Mouse (Mus musculus) kidney, adult 11 months (tissue): Measurements from ENCODE around the gene Dnal4.
"Not testable (repeated sequence)": the region's sequence is repeated elsewhere in the genome, so short reads cannot be mapped to it uniquely, and the experiment has no call there.

Experiments used
- DNase-seq: peaks from one replicate; pipeline ENCODE4 v3.0.0; 2022

The Dnal4 gene

DNA sequence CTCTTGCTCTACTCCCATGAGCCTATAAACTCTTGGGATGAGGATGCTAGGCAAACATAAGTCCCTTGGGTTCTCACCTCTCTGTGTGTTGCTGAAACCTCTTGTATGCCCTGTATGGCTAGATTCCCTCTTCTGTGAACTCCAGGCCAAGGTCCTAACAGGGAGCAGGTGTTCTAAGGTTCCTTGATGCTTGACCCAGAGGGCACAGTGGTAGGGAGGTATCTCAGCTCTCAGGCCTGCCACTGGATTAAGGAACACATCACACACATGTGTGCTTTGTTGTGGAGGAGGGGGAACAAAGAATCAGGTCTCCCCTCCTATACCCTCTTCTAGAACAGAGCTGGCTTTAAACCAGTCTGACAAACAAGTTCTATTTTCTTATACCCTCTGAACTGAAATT is at the start of gene Dnal4:
Dnal4 (minus strand) TSS at position 101 of the 400 bp plus-strand sequence.
- no peak for DNase-seq

- DNase-seq: no peak
Observed at GRCm38 (mm10) chr15:79827061-79827777, 49.6 kb upstream of the Dnal4 start.

GRCm38 (mm10) chr15:79826221-79826935 is 48.7 kb upstream of the Dnal4 start:
- DNase-seq: no peak

DNA sequence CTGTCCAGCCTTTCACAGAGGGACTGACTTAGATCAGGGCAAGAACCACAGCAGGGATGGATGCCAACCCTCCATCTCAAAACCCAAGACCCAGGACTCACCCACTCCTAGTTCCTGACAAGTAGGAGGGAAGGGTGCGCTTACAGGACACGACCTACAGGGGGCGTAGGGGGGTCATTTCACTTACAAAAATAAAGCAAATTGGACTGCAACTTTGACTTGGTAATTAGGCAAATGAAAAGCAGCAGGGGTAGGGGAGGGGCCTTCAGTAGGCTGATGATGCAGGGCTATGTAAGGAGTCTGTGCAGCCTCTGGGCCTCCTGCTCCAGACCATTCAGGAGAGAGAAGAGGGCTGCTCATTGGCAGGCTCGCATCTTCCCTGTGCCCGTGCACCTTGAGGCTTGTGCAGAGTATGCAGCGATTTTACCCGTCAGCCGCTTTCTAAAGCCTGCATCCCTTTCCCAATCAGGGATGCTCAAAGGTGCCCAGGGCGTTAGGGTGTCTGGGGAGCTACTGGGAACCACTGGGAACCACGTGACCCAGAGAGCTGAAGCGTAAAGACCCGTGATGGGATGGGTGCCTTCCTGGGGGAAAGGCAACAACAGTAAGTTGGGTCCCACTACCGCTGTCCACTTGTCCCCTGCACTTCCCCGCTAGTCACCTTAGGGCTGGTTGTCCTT is 47.6 kb upstream of the Dnal4 start:
- DNase-seq: no peak

DNA sequence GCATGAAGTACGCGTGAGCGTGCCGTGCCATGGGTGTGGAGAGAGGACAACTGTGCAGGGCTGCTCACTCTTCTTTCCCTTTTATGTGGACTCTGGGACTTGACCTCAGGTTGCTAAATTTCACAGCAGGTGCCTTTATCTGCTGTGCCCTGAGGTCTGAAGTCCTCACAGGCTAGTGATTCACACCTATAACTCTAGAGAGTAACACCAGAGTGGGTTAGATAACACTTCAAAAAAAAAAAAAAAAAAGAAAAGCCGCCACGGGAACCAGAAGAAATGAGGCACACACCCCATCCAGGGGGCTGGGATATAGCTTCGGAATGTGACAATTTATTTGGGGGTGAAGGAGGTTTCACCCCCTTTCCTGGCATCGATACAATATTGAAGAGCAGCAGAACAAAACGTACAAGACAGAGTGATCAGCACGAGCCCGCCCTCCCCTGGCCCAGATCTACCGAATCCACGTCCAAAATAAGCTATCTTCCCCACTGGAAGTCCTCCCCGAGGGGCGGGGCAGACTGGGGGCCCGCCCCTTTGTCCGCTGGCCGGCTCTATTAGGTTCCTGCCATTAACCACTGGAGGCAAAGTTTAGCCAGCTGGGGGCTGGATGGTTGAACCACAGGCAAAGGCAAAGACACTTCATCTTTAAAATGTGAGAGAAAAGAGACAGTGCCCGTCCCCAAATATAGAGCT is 46.1 kb upstream of the Dnal4 start:
- peak; percentile 34 for DNase-seq

DNA sequence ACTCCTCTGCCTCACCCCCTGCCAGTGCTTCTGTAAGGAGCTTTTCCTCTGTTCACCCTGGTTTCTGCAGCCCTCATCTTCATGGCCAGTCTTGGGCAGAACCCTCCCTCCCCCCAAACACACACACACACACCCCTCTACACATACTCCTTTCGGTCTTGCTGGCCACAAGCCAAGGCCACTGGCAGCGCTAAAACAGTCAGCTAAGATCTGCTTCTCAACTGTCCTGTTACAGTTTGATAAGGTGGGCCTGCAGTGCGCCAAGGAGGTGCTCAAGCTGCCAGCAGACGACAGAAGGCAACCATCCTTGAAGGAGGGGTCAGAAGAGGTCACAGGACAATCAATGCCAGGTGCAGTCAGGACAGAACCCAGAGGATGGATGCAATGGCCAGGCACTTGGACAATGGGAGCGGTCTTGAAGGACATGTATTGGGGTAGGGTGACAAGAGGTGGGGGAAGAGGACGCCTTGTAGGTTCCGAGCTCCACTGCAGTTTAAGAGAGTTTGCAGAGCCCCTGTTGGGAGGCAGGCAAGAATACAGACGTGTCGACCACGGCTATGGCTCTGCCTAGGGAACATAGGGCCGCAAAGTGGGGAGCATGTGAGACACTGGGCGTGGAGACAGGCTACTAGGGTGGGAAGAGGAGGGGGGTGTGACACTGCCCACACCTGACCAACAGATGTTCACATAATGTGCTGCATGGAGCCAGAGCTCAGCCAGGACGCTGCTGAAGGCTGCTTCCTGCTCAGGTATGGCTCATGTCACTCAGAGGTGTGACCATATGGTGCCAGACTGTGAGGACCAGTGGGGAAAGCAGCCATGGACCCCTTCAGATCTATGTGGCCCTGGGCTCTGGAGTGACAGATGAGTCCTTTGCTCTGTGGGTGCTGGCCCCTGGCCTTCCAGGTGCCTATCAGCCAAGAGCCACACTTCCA is 44.9 kb upstream of the Dnal4 start:
- no peak for DNase-seq

DNA sequence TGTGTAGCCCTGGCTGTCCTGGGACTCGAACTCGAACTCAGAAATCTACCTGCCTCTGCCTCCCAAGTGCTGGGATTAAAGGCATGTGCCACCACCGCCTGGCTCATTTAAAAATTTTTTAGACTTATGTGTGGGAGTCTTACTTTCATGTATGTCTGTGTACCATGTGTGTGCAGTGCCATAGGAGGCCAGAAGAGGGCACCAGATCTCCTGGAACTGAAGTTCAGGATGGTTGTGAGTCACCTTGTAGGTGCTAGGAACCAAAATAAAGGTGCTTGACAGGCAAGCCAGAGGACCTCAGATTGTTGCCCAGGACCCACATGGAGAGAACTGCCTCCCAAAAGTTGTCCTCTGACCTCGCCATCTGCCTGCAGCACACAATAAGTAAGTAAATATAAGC is 40.7 kb upstream of the Dnal4 start:
- no peak for DNase-seq

DNA sequence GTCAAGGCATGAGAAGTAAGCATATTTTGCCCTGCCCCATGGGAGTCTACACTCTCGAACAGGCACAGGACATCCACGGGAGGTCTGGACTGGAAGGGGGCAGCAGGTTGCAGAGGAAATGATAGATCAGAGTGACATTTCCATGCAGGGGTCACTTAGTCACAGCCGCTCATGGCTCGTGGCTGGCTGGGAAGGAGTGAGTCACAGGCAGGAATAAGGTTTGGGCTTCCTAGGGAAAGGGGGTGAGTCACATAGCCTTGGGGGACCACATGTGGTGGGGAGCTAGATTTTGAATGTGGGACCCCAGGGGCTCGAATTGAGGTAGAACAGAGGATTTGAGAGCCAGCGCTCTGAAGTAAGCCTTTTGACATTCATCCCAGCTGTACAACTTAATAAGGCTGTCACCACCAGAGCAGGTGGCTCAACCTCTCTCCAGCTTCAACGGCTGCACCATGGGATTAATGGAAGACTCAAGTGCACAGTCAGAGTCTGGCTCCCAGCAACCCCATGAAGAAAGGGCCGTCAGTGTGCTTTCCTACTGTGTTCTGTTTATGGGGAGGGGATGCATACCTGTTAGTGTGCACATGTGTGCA is 36.1 kb upstream of the Dnal4 start:
- DNase-seq: no peak

- not testable (repeated sequence) for DNase-seq
Observed at GRCm38 (mm10) chr15:79812840-79813239, 35.2 kb upstream of the Dnal4 start.

GRCm38 (mm10) chr15:79810997-79811396 is 33.3 kb upstream of the Dnal4 start:
- DNase-seq: no peak

GRCm38 (mm10) chr15:79810061-79810460 is 32.4 kb upstream of the Dnal4 start:
- DNase-seq: no peak

GRCm38 (mm10) chr15:79808658-79809057 is 31.0 kb upstream of the Dnal4 start:
- DNase-seq: no peak

DNA sequence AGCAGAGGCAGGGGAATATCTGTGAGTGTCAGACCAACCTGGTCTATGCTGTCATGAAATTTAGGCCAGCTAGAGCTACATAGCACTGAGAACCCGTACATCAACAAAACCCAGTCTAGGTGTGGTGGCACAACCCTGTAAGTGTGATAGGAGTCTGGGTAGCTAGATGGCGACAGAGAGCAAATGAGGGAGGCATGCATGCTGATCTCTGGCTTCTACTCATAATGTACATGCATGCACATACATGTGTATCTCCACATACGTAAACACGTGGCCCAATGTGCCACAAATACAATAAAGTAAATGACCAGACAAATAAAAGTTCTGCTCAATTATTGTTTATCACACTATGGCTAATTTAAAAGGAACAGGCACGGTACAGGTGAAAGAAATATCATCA is 30.5 kb upstream of the Dnal4 start:
- DNase-seq: no peak

- DNase-seq: no peak
Observed at GRCm38 (mm10) chr15:79807050-79807449, 29.4 kb upstream of the Dnal4 start.

GRCm38 (mm10) chr15:79805246-79805645 is 27.6 kb upstream of the Dnal4 start:
- no peak for DNase-seq

GRCm38 (mm10) chr15:79804352-79805071 is 26.9 kb upstream of the Dnal4 start, which contains the start of gene Nptxr:
Gene Nptxr, minus strand, starts transcription at chr15:79804766.
- DNase-seq: no peak

DNA sequence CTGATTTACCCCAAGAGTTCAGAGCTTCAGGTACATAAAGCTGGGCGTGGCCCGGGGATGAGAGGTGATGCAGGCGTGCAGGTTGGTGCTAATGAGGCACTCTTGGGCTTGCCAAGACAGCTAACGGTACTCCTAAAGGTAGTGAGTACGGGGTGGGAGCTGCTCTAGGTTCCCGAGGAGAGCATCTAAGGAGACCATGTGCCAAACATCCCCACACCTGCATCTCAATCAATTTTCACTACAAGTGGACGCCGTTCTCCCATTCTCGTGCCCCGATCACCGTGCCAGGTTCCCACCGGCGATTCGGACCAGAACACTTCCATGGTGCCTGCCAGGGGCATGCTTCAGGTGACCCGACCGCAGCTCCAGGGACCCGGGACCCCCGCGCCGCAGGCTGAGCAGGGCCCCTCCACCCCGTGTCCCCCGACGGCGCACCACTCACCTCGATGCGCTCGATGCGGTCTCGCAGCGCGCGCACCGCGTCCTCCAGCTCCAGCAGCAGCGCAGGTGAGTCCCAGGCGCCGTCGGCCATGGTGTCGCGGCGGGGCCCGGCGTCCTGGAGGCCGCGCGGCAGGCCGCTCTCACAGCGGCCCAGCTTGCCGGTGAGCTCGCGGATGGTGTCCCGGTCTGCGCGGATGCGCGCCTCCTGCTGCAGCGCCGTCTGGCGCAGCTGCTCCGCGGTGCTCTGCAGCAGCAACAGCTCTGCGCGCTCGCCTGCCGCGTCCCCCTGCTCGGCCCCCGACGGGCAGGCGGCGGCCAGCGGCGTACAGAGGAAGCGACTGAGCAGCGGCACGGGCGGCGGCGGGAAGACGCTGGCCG is 26.1 kb upstream of the Dnal4 start:
- no peak for DNase-seq

- DNase-seq: no peak
Observed at GRCm38 (mm10) chr15:79802304-79802703, 24.7 kb upstream of the Dnal4 start.

DNA sequence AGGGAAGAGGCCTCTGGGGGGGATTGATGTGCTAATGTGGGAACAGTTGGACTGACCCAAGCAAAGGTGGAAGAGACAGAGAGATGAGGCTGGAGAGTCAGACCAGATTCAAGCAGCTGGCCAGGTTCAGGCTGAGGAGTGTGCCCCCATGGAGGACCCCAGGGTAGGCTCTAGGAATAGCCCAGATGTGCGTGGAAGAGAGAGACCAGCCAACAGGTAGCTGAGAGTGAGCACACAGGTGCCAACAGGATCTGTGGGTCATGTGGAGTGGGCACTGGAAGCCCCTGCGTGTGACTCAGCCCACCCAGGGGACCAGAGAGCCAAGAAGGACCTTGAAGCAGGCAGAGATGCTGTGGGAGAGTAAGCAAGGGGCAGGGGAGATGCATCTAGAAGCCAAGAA is 24.0 kb upstream of the Dnal4 start:
- no peak for DNase-seq

DNA sequence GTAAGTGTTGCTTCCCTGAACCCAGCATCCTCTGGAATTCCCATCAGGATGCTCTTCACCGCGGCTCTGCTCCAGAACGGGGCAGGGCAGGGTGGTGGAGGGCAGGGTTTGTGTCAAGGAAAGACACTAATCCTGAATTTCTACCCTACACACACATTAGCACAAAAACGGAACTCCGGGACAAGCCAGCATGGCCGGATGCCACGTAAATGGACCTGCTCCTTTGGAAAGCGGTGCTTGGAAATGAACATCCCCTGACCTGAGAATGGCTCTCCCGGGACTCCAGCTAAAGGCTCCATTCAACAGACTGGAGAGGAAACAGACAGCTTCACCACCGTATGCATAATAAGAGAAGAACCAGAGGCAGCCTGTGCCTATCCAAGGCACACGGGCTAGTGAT is 23.1 kb upstream of the Dnal4 start:
- no peak for DNase-seq
